Mouse (Mus musculus) erythroblast, embryonic 14.5 days (primary cell): ENCODE measurements around the gene Tlk1.

Experiments used
- GATA1 ChIP-seq: IDR thresholded peaks from 2 replicates; pipeline ENCODE4 v1.6.1; 2012; ENCODE audit warnings: low read length, inconsistent platforms, mixed read lengths
- TAL1 ChIP-seq: IDR thresholded peaks from 3 replicates; pipeline ENCODE4 v1.6.1; 2012; ENCODE audit warnings: low read length, inconsistent platforms, mixed read lengths

- no peak for TF ChIP-seq TAL1
- TF ChIP-seq GATA1 = no peak
These were observed 129.8 kb downstream of the Tlk1 start for GRCm38 (mm10) chr2:70695712-70696111.
